Mouse (Mus musculus): ENCODE results near the gene Zfp750.

Zfp750 gene

DNA sequence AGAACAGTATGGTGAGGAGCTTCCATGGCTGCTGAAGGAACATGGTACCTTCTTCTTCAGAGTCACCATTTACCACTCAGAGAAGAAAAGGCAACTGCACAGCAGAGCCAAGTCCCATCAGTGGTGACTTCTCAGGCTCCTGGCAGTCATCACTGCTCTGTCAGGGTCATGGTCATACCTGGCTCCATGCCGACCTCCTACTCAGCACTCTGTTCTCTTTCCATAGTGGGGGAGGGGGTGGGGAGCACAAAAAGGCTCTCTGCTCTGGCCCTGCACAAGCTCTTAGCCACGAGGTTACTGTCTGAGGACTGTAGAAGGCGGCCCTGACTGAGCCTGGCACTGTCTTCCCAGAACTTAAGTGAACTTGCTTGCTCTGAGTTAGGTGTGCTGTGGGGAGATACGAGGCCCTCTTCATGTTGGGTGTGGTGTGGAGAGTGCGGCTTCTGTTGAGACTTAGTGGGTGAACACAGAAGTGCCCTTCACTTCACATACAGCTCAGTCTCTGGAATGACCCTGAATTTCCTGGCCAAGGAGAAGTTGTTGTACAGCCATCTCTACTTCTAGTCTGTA lies 24.2 kb upstream of the Zfp750 start:
- in situ Hi-C loops (cut with MboI, MseI) = no loop called here

DNA sequence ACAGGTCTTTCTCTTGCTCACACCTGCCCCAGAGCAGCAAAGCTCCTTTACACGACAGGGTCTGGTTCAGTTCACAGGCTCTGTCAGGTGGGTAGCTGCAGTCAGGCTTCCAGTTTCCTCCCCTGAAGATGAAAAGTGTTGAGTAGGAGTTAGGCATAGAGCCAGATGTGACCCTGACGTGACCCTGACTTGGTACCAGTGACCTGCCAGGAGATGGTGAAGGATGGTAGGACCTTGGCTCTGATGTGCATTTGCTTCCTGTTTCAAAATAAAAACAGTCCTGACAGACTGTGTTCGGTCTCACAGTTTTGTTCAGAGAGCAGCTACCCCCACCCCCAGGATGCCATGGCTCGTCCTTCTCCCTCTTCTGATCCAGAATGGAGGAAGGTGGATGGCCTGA lies 23.3 kb upstream of the Zfp750 start:
- in situ Hi-C loops (cut with MboI, MseI) = no loop called here

DNA sequence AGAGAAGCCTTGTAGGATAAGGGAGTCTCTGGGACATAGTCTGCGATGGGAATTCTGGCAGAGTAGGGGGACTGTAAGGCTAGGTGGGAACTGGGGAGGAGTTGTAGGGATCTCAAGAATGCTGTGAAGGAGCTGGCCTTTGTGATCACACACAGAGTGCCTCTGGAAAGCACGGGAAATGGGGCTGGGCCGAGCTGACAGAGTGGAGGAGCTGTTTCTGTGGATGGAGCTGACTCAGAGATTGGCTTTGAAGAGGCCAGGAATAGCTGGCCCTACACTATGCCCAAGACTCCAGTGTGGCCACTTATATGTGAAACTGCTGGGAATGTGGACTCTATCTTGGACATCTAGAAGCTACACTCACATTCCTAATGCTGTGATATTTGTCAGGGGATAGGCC lies 17.4 kb upstream of the Zfp750 start:
- in situ Hi-C loops (cut with MboI, MseI) = no loop called here

DNA sequence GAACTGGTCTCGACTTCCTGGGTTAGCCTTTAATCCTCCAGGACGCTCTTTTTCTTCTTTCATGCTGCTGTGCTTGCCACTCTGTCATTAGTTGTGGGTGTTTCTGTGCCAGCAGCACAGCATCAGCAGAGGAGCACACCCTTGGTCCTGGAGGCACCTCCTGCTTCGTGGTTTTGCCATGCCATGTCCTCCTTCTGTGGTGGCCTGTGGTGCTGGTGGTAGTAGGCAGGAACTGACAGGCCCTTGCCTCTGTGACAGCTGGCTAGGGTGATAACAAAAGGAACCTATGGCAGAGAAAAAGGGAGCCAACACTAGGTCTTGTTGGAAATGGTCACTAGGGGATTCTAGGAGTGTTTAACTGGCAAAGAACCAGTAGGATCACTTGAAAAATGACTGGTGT lies 10.6 kb upstream of the Zfp750 start:
- in situ Hi-C loops (cut with MboI, MseI) = no loop called here

DNA sequence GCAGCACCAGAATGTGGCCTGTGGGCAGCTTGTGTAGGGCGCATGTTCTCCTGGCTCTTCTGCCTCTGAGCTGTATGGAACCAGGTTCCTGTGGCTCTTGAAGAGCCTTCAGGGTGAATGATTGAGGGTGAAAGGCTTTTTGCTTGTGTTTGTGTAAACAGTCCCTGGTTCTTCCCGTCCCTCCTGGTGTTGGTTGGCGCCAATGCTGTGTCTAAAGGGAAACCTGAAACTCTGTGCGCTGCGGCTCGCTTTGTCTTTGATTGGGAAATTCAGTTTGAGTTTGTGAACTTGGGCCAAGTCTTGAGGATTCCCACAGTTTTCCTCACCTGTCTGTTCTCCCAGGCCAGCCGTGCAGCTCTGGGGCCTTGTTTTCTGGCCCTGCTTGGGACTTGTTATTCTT lies 5.1 kb upstream of the Zfp750 start:
- in situ Hi-C loops (cut with MboI, MseI) = no loop called here

DNA sequence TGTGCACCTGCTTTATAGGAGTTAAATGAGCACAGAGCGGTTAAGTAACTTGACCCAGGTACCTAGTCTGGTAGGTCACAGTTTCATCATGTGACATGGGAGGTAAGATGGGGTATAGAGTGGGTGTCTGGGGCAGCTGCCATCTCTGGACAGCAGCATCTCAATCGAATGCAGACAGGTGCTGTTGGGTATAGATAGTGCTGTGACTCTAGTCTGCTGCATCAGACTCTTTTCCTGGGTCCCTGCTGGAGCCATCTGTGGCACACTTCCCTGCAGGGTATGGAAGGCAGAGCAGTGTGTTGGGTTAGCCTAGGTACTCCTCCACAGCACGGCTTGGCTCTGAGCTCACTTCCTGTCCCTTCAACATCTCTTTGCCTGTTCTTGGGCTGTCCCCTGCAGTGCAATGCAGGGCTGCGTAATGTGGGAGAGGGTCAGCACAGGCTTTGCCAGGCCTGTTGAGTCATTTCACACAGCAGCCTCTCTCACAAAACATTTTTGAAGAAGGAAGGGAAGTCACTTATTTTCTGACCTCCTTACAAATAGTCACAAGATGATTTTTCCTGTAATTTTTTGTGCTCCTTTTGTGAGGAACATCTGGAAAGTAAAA lies 3.1 kb upstream of the Zfp750 start:
- in situ Hi-C loops (cut with MboI, MseI) = no loop called here

DNA sequence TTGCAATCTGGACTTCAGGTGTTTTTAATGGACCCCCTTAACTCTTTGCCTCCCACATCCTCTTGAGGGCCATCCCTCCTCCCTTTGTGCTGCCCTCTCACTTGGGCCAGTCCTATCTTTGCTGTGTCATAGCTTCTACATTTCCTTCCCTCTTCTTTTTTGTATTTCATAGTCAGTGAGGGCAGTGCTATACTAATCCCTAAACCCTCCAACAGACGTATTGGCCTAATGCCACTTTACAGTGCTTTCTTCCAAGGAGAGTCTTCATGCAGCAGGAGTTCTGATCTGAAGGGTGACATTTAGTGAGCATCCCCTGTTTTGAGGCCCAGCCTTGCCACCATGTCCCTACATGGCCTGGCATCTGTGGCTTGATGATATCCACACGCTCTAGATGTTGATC lies 1.6 kb upstream of the Zfp750 start:
- in situ Hi-C loops (cut with MboI, MseI) = no loop called here

DNA sequence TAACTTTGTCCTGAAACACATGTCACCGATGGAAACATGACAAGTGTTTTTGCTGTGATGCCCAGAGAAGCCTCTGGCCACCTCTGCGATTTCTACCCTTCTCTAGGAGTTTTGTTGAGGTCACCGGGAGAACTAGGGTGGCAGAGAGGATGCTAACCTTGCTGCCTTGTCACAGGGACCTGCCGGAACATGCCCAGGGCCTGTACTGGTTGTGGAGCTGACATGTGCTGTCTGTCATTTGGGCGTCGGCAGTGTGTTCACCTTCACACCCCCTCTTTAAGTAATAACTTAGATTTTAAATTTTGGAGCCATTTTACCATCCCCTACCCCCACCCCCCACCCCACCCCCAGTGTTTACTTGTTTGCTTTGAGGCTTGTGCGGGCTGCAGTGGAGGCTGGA lies 570 bp upstream of the Zfp750 start:
- in situ Hi-C loops (cut with MboI, MseI) = no loop called here

DNA sequence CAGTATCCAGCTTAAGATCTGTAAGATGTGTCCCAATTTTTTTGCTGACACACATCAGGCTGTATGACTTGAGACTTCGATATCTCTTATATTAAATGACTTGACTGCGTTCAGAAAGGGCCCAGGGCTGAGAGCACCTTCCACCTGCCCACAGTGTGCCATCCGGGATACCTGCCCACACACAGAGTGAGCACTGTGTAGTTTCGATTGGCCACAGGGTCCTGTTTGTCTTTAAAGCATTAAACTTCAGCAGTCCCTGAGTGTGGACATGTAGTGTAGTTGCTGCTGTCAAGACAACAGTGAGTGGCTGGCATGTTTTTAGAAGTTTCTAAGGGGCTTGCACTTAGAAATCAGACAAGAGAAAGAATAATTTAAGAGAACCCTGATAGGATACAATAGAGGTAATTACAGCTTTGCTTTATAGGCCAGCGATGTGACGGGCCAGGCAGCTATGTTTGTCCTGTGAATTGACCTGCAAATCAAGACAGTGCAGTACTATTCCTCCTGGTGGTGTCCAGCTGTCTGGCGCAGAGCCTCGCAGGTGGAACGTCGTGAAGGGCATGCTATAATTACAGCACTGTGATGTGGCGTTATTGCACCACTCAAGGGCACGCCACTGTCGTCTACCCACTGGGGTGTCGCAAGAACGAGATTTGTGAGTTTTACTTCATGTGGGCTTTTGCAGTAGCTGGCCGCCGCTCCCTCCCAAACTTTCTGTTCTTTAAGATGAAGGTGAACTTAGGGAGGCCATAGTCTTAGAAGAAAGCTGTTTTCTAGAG lies 1.3 kb downstream of the Zfp750 start:
- in situ Hi-C loops (cut with MboI, MseI) = no loop called here

DNA sequence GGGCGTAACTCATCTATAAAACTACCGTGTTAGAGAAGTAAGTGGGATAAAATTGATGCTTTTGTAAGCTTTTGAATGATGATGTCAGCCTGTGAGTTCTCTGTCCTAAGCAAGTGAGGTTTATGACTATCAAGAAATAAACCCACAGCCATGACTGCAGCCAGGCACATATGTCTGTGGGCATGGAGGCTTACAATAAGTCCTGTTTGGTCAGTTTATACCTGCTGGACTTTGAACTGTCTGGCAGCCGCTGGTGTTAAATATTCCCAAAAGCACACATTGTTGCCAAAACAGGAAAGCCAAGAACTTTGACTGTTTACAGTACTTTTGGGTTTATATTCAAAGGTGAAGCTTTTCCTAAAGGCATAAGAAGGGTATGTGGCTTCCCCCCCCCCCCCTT lies 2.2 kb downstream of the Zfp750 start:
- in situ Hi-C loops (cut with MboI, MseI) = no loop called here

DNA sequence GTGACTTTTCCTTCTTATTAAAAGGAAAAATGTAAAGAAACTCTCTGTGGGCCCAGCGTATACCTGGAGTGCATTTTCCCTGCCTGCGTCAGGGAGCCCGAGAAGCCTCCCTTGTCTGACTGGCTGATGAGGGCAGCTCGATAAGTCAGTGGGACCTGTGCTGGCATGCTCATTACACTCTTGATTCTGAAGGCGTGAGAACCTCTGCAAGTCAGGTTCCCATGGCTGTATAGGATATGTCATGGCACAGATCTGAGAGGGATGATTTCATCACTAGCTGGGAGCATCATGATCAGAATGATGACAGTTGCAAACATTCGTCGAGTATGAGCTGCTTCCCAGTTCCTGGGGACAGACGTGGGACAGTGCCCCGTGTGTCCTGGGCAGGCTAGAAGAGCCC lies 3.1 kb downstream of the Zfp750 start:
- in situ Hi-C loops (cut with MboI, MseI) = no loop called here

DNA sequence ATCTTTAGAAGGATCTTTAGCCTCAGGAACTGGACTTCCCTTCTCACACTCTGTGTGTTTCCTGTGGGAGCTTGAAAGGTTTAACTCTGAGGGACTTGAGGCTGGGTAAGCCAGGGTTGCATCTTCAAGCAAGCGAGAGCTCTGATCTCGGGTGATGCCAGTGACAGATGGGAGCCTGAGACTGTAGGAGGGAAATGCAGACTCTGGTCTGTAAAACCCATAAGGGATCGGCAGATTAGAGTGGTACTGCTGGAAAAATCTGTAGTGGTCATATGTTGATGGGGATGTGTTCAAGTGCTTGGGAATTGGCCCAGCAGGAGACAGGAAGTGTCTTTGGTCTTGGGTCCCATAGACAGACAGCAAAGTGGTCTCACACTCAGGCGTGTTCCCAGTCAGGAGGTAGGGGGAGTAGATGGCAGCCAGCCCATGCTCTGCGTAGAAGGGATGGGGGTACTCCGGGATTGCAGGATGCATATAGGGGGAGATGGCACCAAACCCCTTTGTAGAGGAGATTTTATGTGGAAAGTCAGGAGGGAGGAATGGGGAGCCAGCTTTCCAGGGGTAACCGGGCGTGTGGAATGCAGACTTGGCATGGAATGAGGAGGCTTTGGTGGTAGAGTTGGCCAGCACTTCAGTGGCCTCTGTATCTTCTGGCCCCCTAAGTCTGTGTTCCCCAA lies 6.1 kb downstream of the Zfp750 start:
- in situ Hi-C loops (cut with MboI, MseI) = no loop called here

DNA sequence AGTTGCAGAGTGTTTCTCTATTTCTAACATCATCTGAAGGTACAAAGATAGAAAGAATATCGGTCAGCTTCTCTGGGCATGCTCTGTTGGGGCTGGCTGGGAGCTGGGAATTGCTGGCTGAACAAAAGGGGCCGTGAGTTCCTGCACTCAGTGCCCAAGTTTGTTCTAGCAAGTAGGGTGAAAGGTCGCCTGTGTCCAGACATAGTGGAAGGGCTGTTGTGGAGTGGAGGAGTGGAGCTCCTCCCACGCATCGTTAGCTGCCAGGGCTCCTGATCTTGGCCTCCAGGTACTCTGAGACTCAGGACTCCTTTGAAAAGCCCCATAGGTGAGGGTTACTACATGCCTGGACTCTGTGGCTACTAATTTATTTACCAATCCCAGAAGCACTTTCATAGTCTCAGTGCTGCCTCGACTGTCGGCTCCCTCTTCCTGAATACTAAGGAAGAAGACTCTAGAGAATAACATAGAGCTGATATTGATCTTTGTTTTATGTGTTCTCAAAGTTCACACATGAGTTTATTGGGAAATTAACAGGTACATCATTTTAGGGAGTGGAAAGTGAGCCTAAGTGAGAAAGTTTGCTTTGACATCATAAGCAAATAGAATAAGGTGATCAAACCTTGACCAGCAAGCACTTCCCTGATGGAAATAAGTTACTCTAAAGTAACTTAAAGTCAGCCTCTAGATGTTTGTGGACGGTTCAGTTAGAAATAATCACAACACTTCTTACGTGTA lies 8.5 kb downstream of the Zfp750 start:
- in situ Hi-C loops (cut with MboI, MseI) = no loop called here

DNA sequence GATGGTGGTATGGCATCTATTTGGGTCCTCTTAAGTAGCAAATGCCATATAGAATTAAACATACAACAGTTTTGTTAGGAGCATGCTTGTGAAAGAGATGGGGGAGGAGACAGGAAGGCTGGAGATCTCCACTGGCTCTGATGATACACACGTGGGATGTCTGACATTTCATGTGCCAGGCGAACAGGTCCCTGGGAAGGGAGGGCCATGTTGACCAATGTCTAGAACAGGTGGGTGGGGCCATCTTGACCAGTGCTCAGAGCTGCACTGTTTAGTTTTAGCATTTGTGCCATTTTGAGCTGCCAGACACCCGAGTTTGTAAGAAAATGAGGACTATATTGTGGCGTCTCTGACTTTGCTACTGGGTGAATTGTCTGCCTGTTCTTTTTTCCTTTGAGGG lies 10.7 kb downstream of the Zfp750 start:
- in situ Hi-C loops (cut with MboI, MseI) = no loop called here

DNA sequence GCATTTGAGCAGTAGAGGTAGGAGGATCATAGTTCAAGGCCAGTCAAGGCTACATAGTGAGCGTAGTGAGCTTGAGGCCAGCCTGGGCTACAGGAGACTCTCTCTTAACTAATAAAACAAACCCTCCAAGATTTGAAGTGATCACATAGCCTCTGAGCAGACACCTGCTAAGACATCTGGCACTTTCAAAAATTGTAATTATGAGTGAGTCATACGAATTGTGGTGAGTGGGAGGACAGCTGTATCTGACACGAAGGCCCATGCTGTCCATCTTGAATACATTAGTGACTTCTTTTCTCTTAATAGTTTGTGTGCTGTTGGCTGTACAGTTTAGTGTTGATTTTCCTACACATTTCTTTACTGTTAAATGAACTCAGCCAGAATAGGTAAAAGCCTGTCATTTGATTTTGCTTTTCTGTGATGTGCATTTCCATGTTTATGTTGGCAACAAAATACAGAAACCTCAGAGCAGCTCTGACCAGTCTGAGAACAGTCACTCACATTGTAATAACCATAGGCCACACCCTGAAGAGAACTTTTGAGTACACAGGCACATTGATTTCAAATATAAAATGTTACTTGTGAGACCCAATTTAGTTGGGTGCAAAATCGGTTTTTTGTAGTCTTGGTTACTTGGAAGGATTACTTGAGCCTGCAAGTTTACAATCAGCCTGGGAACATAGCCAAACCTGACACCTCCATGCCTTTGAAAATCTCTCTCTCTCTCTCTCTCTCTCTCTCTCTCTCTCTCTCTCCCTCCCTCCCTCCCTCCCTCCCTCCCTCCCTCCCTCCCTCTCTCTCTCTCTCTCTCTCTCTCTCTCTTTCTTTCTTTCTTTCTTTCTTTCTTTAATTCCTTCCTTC lies 16.9 kb downstream of the Zfp750 start:
- in situ Hi-C loops (cut with MboI, MseI) = no loop called here

DNA sequence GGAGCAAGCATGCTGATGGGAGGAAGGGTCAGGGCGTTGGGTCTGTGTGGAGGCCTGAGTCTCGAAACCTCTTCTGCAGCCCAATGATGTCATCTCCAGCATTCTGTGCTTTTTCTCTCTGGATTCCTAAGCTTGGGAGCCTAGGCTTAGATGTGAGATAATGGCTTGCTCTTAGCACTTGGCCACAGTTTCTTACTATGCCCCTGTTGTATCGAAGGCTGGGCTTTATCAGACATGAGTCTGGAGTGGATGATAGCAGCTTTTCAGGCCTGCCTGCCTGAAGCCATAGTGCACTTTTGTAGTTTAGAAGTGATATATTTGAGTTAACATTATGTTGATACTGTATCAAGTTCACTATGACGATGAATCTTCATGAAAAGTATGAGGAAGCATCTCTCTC lies 17.6 kb downstream of the Zfp750 start:
- in situ Hi-C loops (cut with MboI, MseI) = no loop called here

DNA sequence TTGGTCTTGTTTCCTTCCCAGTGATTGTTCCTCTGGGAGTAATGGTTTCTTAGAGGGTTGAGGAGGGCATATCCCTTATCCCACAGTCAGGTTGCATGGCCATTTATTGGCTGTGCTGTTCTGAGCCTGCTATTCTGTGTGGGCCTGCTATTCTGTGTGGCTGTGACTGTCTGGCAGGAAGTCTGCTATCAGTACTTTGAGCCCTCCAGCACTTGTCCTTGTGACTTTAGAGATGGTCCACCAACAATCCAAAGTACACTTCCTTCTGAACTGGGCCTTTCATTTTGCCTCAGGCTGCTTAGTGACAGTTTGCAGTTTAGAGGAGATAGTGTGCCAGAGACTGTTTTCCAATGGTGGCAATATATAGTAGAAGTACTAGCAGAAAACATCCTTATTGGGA lies 18.5 kb downstream of the Zfp750 start:
- in situ Hi-C loops (cut with MboI, MseI) = no loop called here

DNA sequence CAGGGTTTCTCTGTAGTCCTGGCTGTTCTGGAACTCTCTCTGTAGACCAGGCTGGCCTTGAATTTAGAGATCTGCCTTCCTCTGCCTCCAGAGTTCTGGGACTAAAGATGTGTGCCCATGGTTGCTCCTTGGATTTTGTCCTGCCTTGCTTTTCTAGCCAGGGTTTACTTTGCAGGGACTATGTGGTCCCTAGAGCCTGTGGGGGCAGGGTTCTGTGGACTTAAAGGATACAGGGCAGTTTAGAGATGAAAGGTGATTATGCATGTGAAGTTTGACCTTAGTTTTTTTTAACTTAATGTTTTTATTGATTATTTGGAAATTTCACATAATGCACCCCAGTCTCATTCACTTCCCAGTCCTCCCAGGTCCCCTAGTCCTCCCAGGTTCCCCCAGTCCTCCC lies 28.5 kb downstream of the Zfp750 start:
- in situ Hi-C loops (cut with MboI, MseI) = no loop called here

DNA sequence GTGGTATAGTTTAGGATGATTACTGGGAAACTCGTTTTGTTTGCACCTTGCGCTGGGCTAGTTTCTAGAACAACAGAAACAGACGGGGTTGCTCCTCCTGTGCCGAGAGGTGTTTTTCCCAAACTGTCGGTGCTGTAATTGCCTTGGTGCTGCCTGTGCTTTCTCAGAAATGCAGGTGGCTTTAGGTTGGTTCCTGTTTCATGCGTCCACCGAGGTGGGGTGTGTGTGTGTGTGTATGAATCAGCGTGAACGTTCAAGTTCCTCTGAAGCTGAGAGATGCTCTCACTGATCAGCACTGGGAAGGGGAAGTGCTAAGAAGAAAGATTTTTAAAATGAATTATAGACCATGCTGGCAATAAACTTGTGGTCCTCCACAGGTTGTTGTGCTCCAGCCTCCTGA lies 33.3 kb downstream of the Zfp750 start:
- in situ Hi-C loops (cut with MboI, MseI) = no loop called here

DNA sequence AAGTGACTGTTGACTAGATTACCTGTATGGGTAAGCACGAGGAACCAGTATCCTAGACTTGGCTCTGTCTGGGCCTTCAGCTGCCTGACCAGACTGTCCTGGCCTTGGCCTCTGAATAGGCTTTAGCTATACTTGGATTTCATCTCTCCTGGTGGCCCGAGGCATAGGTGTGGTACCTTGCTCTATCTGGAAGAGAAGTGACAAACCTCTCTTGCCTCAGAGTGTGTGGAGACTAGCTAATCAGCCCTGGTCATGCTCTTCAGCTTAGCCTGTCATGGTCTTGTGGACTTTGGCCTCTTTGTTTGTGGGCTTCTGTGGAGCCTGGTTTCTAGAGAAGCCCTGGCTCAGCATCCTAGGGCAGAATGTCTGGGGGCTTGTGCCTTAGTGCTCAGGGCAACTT lies 38.0 kb downstream of the Zfp750 start:
- in situ Hi-C loops (cut with MboI, MseI) = loop anchor here (5.0 kb wide), 1 partner anchor 326 kb away; no protein-coding TSS in a partner anchor

Data from T-helper 1 cell (primary cell).